Mouse (Mus musculus): ENCODE results near the gene Tle6. TPM values are rescaled to one million over a fixed set of nuclear protein-coding genes. Genes with fewer than 3 reads are reported as not detected.

Tle6 gene
- total RNA-seq, 2 experiments from 2014 or later, result not detected

DNA sequence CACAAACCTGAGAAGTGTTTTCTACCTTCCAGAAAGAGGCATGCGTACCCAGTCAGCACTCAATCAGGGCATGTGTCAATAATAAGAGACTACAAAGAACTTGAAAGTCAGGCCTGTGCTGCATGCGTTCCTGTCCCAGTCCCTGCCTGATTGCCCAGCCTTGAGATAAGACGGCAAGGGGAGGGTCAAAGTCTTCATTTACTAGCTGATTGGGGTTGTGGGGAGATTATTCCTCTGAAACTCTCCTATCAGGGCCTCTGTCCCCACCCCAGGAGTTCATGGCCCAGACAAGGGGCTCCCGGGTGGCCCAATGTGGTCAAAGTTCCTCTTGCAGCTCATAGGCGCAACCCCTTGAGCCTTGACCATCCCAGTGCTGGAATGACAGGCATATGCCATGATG, 54.5 kb downstream of the Tle6 start:
- no peak for ATAC-seq (replicated peaks; ENCODE audit: low FRiP score, poor library complexity, severe bottlenecking)

DNA sequence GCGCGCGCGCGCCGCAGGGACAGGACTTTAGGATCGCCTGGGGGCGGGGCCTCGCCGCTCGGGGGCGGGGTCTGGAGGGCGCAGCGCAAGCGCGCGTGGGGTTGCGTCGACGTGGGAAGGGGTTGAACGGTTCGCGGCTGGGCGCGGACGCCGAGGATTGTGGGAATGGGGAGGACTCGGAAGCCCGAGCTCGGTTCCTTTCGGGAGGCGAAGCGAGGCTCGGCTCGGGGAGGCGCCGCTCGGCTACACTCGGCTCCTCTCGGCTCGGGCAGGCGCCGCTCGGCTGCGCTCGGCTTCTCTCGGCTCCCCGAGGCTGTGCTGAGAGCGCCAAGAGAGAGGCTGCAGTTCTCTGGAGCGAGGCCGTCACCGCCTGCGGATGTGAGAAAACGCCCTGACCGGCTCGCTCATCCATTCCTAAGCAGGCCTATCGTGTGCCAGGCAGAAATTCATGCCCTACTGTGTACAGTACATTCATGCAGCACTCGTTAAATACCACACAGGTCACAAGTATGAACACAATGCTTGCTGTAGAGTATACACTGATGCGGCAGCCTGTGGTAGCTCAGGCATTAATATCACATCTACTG, 55.6 kb downstream of the Tle6 start, which contains the start of gene Gna11:
Gene Gna11, minus strand, starts transcription at position 30 of the 587 bp plus-strand sequence.
- ATAC-seq (replicated peaks; ENCODE audit: low FRiP score, poor library complexity, severe bottlenecking), result peak; percentile 88

GRCm38 (mm10) chr10:81544296-81545160, 56.3 kb downstream of the Tle6 start:
- ATAC-seq (replicated peaks; ENCODE audit: low FRiP score, poor library complexity, severe bottlenecking), result no peak; the same call in 1 of the 2 replicates

- no peak for ATAC-seq (replicated peaks; ENCODE audit: low FRiP score, poor library complexity, severe bottlenecking)
These were observed 57.2 kb downstream of the Tle6 start for GRCm38 (mm10) chr10:81543633-81544032.

DNA sequence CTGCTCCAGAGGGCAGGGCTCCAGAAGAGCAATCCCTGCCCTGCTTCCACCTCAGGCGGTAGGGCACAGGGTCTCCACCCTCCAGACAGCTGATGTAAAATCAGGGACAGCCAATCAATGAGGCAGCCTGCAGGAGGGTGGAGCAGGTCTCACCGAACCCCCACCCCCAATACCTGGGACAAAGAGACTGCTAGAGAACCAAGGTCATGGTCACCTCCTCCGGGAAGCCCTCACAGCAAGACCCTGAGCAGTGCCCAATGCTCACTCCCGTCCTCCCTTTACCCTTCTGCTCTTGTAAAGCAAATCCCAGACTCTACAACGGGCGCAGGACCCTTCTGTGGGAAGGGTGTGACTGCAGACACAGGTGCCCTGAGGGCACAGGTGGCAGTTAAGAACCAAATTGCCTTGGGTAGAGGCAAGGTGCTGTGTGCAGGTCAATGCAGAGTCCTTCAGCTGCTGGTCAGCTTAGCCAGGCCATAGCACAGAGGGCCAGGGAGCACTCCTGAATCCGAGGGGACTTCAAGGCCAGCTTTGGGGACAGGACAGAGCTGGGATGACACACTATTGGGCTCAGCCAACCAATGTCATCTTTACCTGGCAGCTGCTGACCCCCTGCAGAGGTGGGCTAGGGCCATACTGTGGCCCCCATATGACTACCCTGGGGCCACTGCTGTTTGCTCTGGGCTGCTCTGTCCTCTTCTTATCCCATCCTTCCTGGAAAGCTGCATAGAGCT, 58.0 kb downstream of the Tle6 start:
- ATAC-seq (replicated peaks; ENCODE audit: low FRiP score, poor library complexity, severe bottlenecking), result no peak

- ATAC-seq (replicated peaks; ENCODE audit: low FRiP score, poor library complexity, severe bottlenecking), result no peak
These were observed 59.1 kb downstream of the Tle6 start for GRCm38 (mm10) chr10:81541803-81542202.

DNA sequence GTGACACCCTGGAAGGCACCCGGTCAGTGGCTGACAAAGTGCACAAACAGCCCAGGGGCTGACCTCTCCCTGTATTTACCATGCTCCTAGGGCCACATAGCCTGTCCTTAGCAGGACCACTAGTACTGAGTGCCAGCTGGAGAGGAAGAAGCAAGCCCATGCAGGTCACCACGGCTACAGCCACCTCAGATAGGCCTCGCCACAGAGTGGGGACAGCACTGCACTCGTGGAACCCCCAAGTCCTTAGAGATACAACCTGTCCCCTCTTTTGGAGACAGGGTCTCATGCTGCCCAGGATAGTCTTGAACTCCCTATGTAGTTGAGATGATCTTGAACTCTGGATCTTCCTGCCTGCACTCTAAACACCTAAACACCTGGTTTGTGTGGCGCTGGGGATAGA, 59.5 kb downstream of the Tle6 start:
- no peak for ATAC-seq (replicated peaks; ENCODE audit: low FRiP score, poor library complexity, severe bottlenecking)

Other genes with a start within 250 kb of the Tle6 start
- 15.9 and 18.7 TPM in 2 replicates for gene Mfsd12, start 243.6 kb downstream of the Tle6 start, total RNA-seq (2015; ENCODE audit: low replicate concordance)
- 29.7 and 33.0 TPM in 2 replicates for gene Mfsd12, start 243.6 kb downstream of the Tle6 start, total RNA-seq (2017; ENCODE audit: low replicate concordance)
- 5.4 and 15.1 TPM in 2 replicates for gene 4930404N11Rik, start 235.3 kb downstream of the Tle6 start, total RNA-seq (2015; ENCODE audit: low replicate concordance)
- 12.3 and 14.8 TPM in 2 replicates for gene 4930404N11Rik, start 235.3 kb downstream of the Tle6 start, total RNA-seq (2017; ENCODE audit: low replicate concordance)
- 235 and 246 TPM in 2 replicates for gene Fzr1, start 222.6 kb downstream of the Tle6 start, total RNA-seq (2015; ENCODE audit: low replicate concordance)
- 247 and 266 TPM in 2 replicates for gene Fzr1, start 222.6 kb downstream of the Tle6 start, total RNA-seq (2017; ENCODE audit: low replicate concordance)
- 8.8 TPM in 1 of 2 replicates, not detected in the other for gene Dohh, start 216.6 kb downstream of the Tle6 start, total RNA-seq (2015; ENCODE audit: low replicate concordance)
- gene Dohh, start 216.6 kb downstream of the Tle6 start, total RNA-seq (2017; ENCODE audit: low replicate concordance), result 4.0 and 17.2 TPM in 2 replicates
- gene Gm48551, start 216.6 kb downstream of the Tle6 start, total RNA-seq (2015; ENCODE audit: low replicate concordance), result 2.1 and 4.3 TPM in 2 replicates
- not detected in 2 replicates for gene Gm48551, start 216.6 kb downstream of the Tle6 start, total RNA-seq (2017; ENCODE audit: low replicate concordance)
- gene Gm48552, start 212.1 kb downstream of the Tle6 start, total RNA-seq (2015; ENCODE audit: low replicate concordance), result not detected in 2 replicates
- gene Gm48552, start 212.1 kb downstream of the Tle6 start, total RNA-seq (2017; ENCODE audit: low replicate concordance), result not detected in 2 replicates
- gene Smim24, start 208.0 kb downstream of the Tle6 start, total RNA-seq (2015; ENCODE audit: low replicate concordance), result 5.4 and 7.5 TPM in 2 replicates
- gene Smim24, start 208.0 kb downstream of the Tle6 start, total RNA-seq (2017; ENCODE audit: low replicate concordance), result 4.2 TPM in 1 of 2 replicates, not detected in the other
- gene Nfic, start 145.4 kb downstream of the Tle6 start, total RNA-seq (2015; ENCODE audit: low replicate concordance), result 10.1 and 15.1 TPM in 2 replicates
- 0.45 and 0.90 TPM in 2 replicates for gene Nfic, start 145.4 kb downstream of the Tle6 start, total RNA-seq (2017; ENCODE audit: low replicate concordance)
- gene Celf5, start 118.4 kb downstream of the Tle6 start, total RNA-seq (2015; ENCODE audit: low replicate concordance), result not detected in 2 replicates
- not detected in 2 replicates for gene Celf5, start 118.4 kb downstream of the Tle6 start, total RNA-seq (2017; ENCODE audit: low replicate concordance)
- gene Ncln, start 104.7 kb downstream of the Tle6 start, total RNA-seq (2015; ENCODE audit: low replicate concordance), result 8.6 and 37.7 TPM in 2 replicates
- 8.7 and 27.1 TPM in 2 replicates for gene Ncln, start 104.7 kb downstream of the Tle6 start, total RNA-seq (2017; ENCODE audit: low replicate concordance)
- 2.2 and 5.4 TPM in 2 replicates for gene S1pr4, start 100.9 kb downstream of the Tle6 start, total RNA-seq (2015; ENCODE audit: low replicate concordance)
- 2.3 and 3.7 TPM in 2 replicates for gene S1pr4, start 100.9 kb downstream of the Tle6 start, total RNA-seq (2017; ENCODE audit: low replicate concordance)
- 1.4 TPM in 1 of 2 replicates, not detected in the other for gene Gna15, start 76.8 kb downstream of the Tle6 start, total RNA-seq (2015; ENCODE audit: low replicate concordance)
- gene Gna15, start 76.8 kb downstream of the Tle6 start, total RNA-seq (2017; ENCODE audit: low replicate concordance), result 2.6 and 4.9 TPM in 2 replicates
- gene Gna11, start 55.9 kb downstream of the Tle6 start, total RNA-seq (2015; ENCODE audit: low replicate concordance), result 7.2 and 11.3 TPM in 2 replicates
- gene Gna11, start 55.9 kb downstream of the Tle6 start, total RNA-seq (2017; ENCODE audit: low replicate concordance), result 8.0 and 11.0 TPM in 2 replicates
- 103 and 116 TPM in 2 replicates for gene Aes, start 41.6 kb downstream of the Tle6 start, total RNA-seq (2015; ENCODE audit: low replicate concordance)
- 44.2 and 47.5 TPM in 2 replicates for gene Aes, start 41.6 kb downstream of the Tle6 start, total RNA-seq (2017; ENCODE audit: low replicate concordance)
- gene Tle2, start 26.5 kb downstream of the Tle6 start, total RNA-seq (2015; ENCODE audit: low replicate concordance), result not detected in 2 replicates
- not detected in 2 replicates for gene Tle2, start 26.5 kb downstream of the Tle6 start, total RNA-seq (2017; ENCODE audit: low replicate concordance)
- gene BC025920, start 5.2 kb upstream of the Tle6 start, total RNA-seq (2015; ENCODE audit: low replicate concordance), result 2.2 TPM in 1 of 2 replicates, not detected in the other
- 1.7 and 2.4 TPM in 2 replicates for gene BC025920, start 5.2 kb upstream of the Tle6 start, total RNA-seq (2017; ENCODE audit: low replicate concordance)
- 5.4 and 7.2 TPM in 2 replicates for gene Sirt6, start 26.7 kb upstream of the Tle6 start, total RNA-seq (2015; ENCODE audit: low replicate concordance)
- 0.23 and 1.3 TPM in 2 replicates for gene Sirt6, start 26.7 kb upstream of the Tle6 start, total RNA-seq (2017; ENCODE audit: low replicate concordance)
- not detected in 2 replicates for gene Ankrd24, start 27.5 kb upstream of the Tle6 start, total RNA-seq (2015; ENCODE audit: low replicate concordance)
- gene Ankrd24, start 27.5 kb upstream of the Tle6 start, total RNA-seq (2017; ENCODE audit: low replicate concordance), result not detected in 2 replicates
- not detected in 2 replicates for gene Gm10778, start 48.0 kb upstream of the Tle6 start, total RNA-seq (2015; ENCODE audit: low replicate concordance)
- gene Gm10778, start 48.0 kb upstream of the Tle6 start, total RNA-seq (2017; ENCODE audit: low replicate concordance), result 3.0 TPM in 1 of 2 replicates, not detected in the other
- gene Zfp433, start 103.8 kb upstream of the Tle6 start, total RNA-seq (2015; ENCODE audit: low replicate concordance), result 4.3 and 7.5 TPM in 2 replicates
- 11.2 and 12.0 TPM in 2 replicates for gene Zfp433, start 103.8 kb upstream of the Tle6 start, total RNA-seq (2017; ENCODE audit: low replicate concordance)
- gene Gm3055, start 170.1 kb upstream of the Tle6 start, total RNA-seq (2015; ENCODE audit: low replicate concordance), result not detected in 2 replicates
- gene Gm3055, start 170.1 kb upstream of the Tle6 start, total RNA-seq (2017; ENCODE audit: low replicate concordance), result 0.76 TPM in 1 of 2 replicates, not detected in the other
- gene Gm4767, start 211.1 kb upstream of the Tle6 start, total RNA-seq (2015; ENCODE audit: low replicate concordance), result 0.42 and 2.2 TPM in 2 replicates
- 0.08 TPM in 1 of 2 replicates, not detected in the other for gene Gm4767, start 211.1 kb upstream of the Tle6 start, total RNA-seq (2017; ENCODE audit: low replicate concordance)